Mouse (Mus musculus) layer of hippocampus, postnatal 10 days (tissue): ENCODE results near the gene Fam98b. TPM values are rescaled to one million over a fixed set of nuclear protein-coding genes. Genes with fewer than 3 reads are reported as not detected.

Experiments
- DNase-seq, 2 experiments: peaks; one replicate each; pipeline ENCODE4 v3.0.0; 2021; ENCODE audit warnings: low spot score in 2 of 2
- long read RNA-seq: library from polyadenylated mRNA; stranded (forward); transcript quantifications from one replicate; pipeline ENCODE4 v2.0.0, GENCODE M21; 2023
- total RNA-seq, 2 experiments: library from RNA; stranded (reverse); gene quantifications; 2 replicates each; pipeline ENCODE4 v1.2.3; 2021

Fam98b gene
- total RNA-seq, result 10 to 100 TPM; 48.1 to 48.8 TPM
- long read RNA-seq, result 0 reads

DNA sequence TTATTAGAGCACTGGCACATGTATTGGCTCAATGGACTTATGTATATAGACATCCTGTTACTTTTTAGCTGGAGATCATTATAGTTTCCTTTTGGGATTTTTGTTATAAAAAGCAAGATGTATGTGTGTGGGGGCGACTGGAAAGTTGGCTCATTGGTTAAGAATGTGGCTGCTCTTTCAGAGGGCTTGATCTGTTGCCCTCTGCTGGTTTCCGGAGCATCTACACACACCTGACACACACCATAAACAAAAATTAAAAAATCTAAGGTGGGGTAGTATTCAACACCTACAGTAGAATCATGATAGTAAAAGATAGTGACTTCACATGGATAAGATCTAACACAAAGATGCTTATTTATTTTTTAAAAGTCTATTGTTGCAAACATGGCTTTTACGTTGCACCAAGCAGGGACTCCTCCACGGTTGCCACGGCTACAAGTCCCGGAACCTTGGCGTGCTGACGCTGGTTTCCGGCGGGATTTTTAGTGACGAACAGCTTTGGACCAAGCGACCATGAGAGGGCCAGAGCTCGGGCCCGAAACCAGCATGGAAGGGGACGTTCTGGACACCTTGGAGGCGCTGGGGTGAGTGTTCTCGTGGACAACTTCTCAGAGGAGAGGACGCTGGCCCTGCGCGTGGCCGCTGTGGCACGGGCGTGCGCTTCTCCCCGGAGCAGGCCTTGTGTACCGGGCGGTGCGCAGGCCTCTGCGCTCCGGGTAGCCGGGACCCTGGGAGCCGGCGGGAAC is at the start of gene Fam98b:
Fam98b (plus strand) TSS at position 485 of the 746 bp plus-strand sequence.
- DNase-seq, result peak; percentile 94 to 95

DNA sequence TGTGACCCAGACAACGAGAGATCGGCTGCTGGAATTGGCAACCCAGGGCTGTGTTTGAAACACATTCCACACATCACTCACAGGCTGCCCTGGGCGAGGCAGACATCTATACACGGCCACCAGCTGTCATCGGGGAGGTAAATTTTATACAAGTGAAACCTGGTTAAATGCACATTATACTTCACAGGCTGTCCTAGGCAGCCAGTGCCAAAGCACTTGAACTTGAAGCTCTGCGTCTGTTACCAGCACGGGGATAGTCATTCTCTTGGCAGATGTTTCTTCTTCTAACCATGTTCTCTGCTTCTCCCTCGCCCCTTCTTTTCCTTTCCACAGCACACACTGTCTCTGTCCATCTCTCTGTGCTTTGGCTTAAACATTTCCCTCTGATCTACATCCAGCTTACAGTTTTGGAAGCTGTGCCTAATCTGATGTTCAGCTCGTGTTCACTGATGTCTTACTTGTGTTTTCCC is 48.6 kb upstream of the Fam98b start:
- no peak for DNase-seq

- DNase-seq, result no peak
Measured at GRCm38 (mm10) chr2:117203350-117203749, 46.2 kb upstream of the Fam98b start.

DNA sequence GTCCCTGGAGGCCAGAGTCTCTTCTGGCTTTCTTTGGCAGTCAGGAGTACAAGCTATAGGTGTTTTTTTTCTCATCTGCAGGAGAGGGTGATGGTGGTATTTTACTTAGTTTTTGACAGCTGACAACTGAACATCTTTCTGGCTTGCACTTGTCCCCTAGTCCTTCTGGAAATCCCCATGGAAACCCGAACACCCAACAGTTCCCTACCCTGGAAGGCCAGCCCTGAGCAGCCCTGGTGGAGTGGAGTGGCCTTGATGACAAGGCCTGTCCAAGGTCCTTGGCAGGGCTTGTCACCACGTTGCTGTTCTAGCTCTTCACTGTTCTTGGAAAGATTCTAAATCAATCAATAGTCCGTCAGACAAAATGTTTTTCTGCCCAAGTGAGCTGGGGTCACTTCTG is 45.0 kb upstream of the Fam98b start:
- no peak for DNase-seq

DNA sequence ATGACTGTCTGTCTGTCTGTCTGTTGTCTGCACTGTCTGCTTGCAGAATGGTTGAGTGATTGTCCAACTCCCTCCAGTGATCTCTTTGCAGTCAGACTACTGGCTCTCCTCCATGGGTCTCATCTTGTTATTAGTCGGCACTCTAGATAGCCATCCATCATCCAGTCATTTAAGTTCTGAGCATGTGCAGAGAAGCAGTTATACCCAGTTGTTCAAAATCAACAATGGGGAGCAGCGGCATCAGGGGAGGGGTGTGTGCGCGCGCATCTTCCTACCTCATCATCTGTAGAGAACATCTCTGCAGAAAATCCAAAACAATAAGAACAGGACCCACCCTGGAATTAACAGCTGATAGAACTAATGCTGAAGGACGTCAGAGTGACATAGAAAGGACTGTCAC is 44.5 kb upstream of the Fam98b start:
- no peak for DNase-seq

DNA sequence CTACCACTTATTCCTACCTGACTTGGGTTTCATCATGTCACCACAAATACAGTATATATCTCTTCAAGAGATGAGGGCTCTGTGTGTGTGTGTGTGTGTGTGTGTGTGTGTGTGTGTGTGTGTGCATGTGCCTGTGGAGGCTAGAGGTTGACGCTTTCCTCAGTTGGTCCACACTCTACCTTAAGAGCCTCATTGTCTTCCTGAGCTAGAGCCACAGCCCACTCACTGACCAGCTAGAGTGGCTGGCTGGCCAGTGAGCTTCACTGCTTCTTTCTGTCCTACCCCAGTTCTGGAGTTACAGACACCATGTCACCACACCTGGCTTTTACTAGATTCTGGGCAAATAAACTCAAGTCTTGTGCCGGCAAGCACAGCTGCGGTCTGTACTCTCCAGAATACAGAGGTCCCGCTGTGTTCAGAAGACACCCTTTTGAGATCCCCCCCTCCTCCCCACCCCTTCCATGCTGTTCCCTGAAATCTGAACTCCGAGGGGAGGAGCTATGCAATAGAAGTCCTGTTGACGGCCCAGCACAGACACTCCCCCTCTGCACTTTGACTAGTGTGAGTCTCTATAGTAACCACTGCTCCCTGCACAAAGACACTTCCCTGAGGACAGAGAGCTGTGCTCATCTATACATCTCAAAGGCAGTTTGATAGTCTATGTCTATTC is 39.0 kb upstream of the Fam98b start:
- no peak for DNase-seq

GRCm38 (mm10) chr2:117216152-117216551 is 33.4 kb upstream of the Fam98b start:
- DNase-seq, result no peak

- DNase-seq, result no peak
Measured at GRCm38 (mm10) chr2:117217695-117218216, 31.8 kb upstream of the Fam98b start.

GRCm38 (mm10) chr2:117219536-117219935 is 30.0 kb upstream of the Fam98b start:
- no peak for DNase-seq

DNA sequence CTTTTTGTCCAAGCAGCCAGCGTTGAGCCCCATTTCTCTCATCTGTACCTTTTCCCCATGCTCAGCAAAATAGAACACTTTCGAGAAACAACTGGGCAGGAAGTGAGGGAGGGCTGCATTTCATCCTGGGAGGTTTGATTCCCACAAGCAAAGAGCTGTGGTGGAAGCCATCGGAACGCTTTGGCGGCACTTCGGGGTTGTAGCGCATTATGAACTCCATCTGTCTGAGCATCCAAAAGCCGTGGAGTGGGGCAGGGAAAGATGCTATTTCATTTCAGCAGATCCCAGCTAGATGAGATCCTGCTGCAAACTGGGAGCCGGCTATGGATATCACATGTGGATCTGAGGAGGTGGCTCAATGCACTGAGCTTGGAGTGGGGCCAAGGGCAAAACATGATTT is 26.9 kb upstream of the Fam98b start:
- DNase-seq, result no peak

GRCm38 (mm10) chr2:117228601-117229125 is 20.9 kb upstream of the Fam98b start:
- peak in 1 of 2 experiments; percentile 19 for DNase-seq

DNA sequence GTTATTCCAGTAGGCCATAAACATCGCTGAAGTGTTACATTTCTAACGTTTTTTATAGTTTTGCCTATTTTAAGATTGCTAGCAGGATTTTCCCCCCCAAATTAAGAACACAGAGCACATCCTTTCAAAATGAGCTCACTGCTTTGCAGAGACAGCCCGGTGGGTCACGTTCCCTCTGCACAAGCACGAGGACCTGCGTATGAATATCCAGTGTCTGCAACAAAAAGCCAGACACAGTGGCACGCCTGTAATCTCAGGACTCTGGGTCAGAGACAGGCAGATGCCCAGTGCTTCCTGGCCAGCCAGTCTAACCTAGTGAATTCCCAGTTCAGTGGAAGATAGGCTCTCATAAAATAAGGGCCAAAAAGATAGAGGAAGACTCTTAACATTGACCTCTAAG is 19.3 kb upstream of the Fam98b start:
- no peak for DNase-seq

DNA sequence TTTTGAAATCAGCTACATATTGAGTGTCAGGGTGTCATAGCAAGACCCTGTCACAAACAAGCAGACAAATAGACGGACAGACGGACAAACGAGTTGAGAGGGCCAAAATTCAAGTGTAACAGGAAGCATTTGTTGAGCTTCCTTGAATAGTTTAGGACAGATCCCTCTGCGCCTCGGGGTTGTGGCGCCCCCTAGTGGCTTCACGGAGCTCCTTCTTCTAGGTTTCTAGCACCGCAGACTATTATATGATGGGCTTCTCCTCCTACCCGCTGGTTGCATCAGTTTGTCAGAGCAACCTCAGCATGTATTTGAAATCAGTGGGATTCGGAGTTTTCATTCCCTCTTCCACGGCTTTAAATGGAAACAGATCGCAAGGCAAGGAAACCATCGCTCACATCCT is 18.3 kb upstream of the Fam98b start:
- DNase-seq, result peak; percentile 90 to 93

DNA sequence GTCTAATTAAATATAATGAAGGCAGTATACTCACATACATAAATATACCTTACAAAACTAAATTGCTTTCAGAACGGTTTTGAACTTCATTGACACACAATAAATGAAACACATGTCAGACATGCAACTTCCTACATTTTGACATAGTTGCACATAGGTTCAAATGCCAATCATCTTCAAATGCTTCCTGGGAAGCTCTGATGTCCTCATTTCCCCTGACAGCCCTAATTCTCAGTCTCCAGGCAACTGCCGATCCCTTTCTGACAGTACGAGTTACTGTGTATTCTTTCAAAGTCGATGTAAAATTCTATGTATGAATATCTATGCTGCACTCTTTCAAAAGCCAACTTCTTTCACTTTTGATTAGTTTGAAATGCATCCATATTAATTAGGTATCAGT is 7.6 kb upstream of the Fam98b start:
- no peak for DNase-seq

- peak; percentile 20 to 35 for DNase-seq
Measured at GRCm38 (mm10) chr2:117250001-117250510, 517 bp downstream of the Fam98b start.

DNA sequence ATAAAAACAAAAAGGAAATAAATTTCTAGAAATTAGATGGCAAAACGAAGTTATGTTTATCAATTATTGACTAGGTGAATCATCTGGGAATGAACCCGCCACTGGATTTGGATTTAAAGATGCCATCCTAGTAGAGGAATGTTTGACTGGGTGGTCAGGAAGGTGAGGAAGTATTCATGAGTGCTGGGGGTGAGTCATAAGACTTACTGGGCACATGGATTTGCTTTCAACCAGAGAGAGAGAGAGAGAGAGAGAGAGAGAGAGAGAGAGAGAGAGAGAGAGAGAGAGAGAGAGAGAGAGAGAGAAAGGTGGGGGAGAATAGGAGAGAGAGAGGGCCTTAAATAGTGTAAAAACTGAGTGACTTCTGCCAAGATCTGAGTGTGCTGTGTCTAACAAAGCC is 5.9 kb downstream of the Fam98b start:
- no peak for DNase-seq

DNA sequence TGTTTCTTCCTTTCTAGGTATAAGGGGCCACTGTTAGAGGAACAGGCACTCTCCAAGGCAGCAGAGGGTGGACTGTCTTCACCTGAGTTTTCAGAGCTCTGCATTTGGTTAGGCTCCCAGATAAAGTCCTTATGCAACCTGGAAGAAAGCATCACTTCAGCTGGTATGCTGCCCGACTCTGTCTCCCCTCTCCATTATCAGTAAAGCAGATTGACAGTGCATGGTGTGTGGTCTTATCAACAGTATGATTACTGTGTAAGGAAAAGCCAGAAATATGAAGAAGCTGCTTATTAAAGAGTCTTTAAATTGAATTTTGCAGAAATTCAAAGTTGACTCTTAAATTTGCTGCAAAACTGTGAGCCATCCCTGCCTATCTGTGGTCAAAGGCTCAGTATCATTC is 8.1 kb downstream of the Fam98b start:
- DNase-seq, result no peak

GRCm38 (mm10) chr2:117262184-117262583 is 12.6 kb downstream of the Fam98b start:
- DNase-seq, result no peak

DNA sequence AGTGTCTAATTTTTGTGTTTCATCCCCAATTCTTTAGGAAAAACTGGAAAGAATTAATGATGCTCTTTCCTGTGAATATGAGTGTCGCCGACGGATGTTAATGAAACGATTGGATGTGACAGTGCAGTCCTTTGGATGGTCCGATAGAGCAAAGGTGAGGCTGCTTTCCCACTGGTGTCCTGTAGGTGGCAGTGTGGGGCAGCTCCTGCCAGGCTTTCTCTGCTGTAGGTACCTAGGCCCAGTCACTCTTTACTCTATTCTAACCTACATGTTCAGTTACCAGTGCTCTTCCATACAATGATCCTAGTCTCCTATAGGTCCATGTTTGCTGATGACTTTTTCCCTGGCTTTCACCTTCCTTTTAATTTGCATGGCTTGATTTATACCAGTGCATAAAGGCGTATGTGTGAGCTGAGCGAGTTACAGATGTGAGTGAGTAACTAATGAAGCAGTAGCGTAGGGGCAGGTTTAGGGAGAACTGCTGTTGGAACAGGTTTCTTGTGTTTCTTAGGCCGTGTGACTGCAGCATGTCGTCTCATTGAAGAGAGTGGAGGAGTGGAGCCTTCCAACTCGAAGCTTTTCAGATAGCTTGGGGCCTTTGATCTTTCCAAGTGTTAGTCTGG is 14.4 kb downstream of the Fam98b start:
- DNase-seq, result peak; percentile 66 to 75

DNA sequence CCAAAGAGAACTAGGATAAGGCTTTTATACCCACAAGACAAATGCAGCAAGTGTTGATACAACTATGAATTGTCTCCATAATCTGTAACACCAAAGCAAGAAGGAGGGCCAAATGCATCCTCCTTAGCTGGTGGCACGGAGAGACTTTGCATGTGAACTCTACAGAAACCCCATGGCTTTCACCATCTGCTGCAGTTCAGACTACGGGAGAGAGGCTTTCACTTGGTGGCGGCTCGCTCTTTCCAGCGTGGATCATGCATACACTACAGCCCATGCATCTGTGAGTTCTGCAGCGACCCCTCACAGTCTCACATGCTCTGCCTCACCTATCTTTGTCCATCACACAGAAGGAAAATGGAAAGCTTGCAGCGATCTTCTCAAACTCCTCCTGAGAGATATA is 38.8 kb downstream of the Fam98b start:
- peak in 1 of 2 experiments; percentile 1 for DNase-seq
